Mouse (Mus musculus) liver, adult 2 months (tissue): ENCODE results near the gene Olfr70. TPM values are rescaled to one million over a fixed set of nuclear protein-coding genes. Genes with fewer than 3 reads are reported as not detected.

Source experiments
- DNase-seq: peaks from one replicate; pipeline ENCODE4 v3.0.0-alpha.2; 2011; ENCODE audit warnings: low read depth, low spot score; ENCODE audit errors: extremely low read depth
- H3K27ac ChIP-seq: fragments of 200-500 bp; replicated peaks from 2 replicates; pipeline ENCODE4 v1.5.1; 2012; ENCODE audit warnings: low read depth, mild to moderate bottlenecking, control low read depth, inconsistent platforms, low read length; ENCODE audit not compliant: insufficient read depth
- H3K27me3 ChIP-seq: fragments of 200-500 bp; 2 replicates; pipeline ENCODE4 v1.6.1; 2012; ENCODE audit warnings: mild to moderate bottlenecking, moderate library complexity, low read length, inconsistent platforms; ENCODE audit not compliant: control insufficient read depth, insufficient read depth
- H3K36me3 ChIP-seq: fragments of 200-500 bp; 2 replicates; pipeline ENCODE4 v1.6.1; 2012; ENCODE audit warnings: low read length, inconsistent platforms; ENCODE audit not compliant: control insufficient read depth, insufficient read depth
- H3K4me1 ChIP-seq: fragments of 200-500 bp; 2 replicates; pipeline ENCODE4 v1.6.1; 2011; ENCODE audit warnings: low read length; ENCODE audit not compliant: control insufficient read depth, insufficient read depth
- H3K4me3 ChIP-seq: fragments of 200-500 bp; 2 replicates; pipeline ENCODE4 v1.5.1; 2011; ENCODE audit warnings: low read depth, mild to moderate bottlenecking, control low read depth, low read length, moderate library complexity; ENCODE audit not compliant: insufficient read depth
- H3K79me2 ChIP-seq: fragments of 200-500 bp; 2 replicates; pipeline ENCODE4 v1.6.1; 2012; ENCODE audit warnings: inconsistent platforms, mild to moderate bottlenecking, low read length, moderate library complexity; ENCODE audit not compliant: control insufficient read depth, insufficient read depth
- H3K9ac ChIP-seq: fragments of 200-500 bp; 2 replicates; pipeline ENCODE4 v1.6.1; 2012; ENCODE audit warnings: low read depth, mild to moderate bottlenecking, control low read depth, inconsistent platforms, low read length
- CTCF ChIP-seq: fragments of 200-500 bp; IDR thresholded peaks from 2 replicates; pipeline ENCODE4 v1.5.1; 2011; ENCODE audit warnings: low read depth, low read length, control low read depth
- POLR2A ChIP-seq: fragments of 200-500 bp; IDR thresholded peaks from 2 replicates; pipeline ENCODE4 v1.6.1; 2011; ENCODE audit warnings: low read length, control low read depth; ENCODE audit not compliant: insufficient read depth; ENCODE audit errors: extremely low read depth
- WGBS: fragments of 180-500 bp; shearing (Covaris S2); methylation state at CpG from one replicate; pipeline ENCODE4 v1.1.7; 2018; 5-methylcytosine and 5-hydroxymethylcytosine counted together
- polyA plus RNA-seq: library from polyadenylated mRNA; depleted of rRNA; stranded (reverse); fragments of >200 nt; gene quantifications from 2 replicates; pipeline ENCODE4 v1.2.3, GENCODE M21; 2012; rRNA removed
- total RNA-seq: library from RNA; depleted of rRNA; stranded (reverse); fragments of >200 nt; gene quantifications from 2 replicates; pipeline ENCODE4 v1.2.3, GENCODE M21; 2014; rRNA removed

Gene Olfr70
- total and polyA plus RNA-seq, 2 experiments = not detected

- Histone ChIP-seq H3K79me2 (0 out of 2 replicates have a peak, but pooled peaks cover 2% of the 10 kb centered on the region), H3K4me1 (peaks cover 4% of the 10 kb centered on the region), H3K9ac (peak within 1 kb of the TSS; percentile 87), H3K27me3 (no peaks in the 10 kb centered on the region), H3K36me3 (no peaks in the 10 kb centered on the region), H3K4me3 (peak within 1 kb of the TSS; percentile 91), H3K27ac (peak within 1 kb of the TSS; percentile 97)
- WGBS = 2% methylated on average over 34 of the region's 34 CpGs
- TF ChIP-seq CTCF (no peak), POLR2A (peak; percentile 91)
- DNase-seq = peak; percentile 99
These were observed 44.1 kb downstream of the Olfr70 start, which contains the start of gene Hint2 for GRCm38 (mm10) chr4:43656339-43657109. Gene Hint2 (minus strand): TSS chr4:43656466.

- peak; percentile 75 for DNase-seq
- 3% methylated on average over 34 of the region's 34 CpGs for WGBS
- Histone ChIP-seq H3K27ac (peak overlapping the region; percentile 97), H3K79me2 (0 out of 2 replicates have a peak, but pooled peaks cover 2% of the 10 kb centered on the region), H3K36me3 (no peaks in the 10 kb centered on the region), H3K4me3 (peak overlapping the region; percentile 91), H3K4me1 (peaks cover 4% of the 10 kb centered on the region), H3K9ac (peak overlapping the region; percentile 87), H3K27me3 (no peaks in the 10 kb centered on the region)
- TF ChIP-seq CTCF = no peak
- no peak for TF ChIP-seq POLR2A
These were observed 44.8 kb downstream of the Olfr70 start for GRCm38 (mm10) chr4:43655656-43656338.

GRCm38 (mm10) chr4:43653161-43654015, 47.2 kb downstream of the Olfr70 start, which contains the start of gene Spag8:
Gene Spag8 (minus strand): TSS chr4:43653594.
- 0 out of 2 replicates have a peak, but pooled peaks cover 2% of the 10 kb centered on the region for H3K79me2 ChIP-seq
- TF ChIP-seq CTCF (no peak), POLR2A (no peak)
- no peak within 1 kb of the TSS for H3K9ac ChIP-seq
- no peak within 1 kb of the TSS for H3K27ac ChIP-seq
- peaks cover 4% of the 10 kb centered on the region for H3K4me1 ChIP-seq
- no peaks in the 10 kb centered on the region for H3K27me3 ChIP-seq
- 17% methylated on average over 24 of the region's 24 CpGs for WGBS
- H3K36me3 ChIP-seq = no peaks in the 10 kb centered on the region
- no peak within 1 kb of the TSS for H3K4me3 ChIP-seq
- DNase-seq = peak; percentile 89

- 0 out of 2 replicates have a peak, but pooled peaks cover 2% of the 10 kb centered on the region for H3K79me2 ChIP-seq
- no peak for TF ChIP-seq POLR2A
- TF ChIP-seq CTCF = no peak
- H3K27ac ChIP-seq = no peak overlapping the region
- H3K36me3 ChIP-seq = peaks cover 1% of the 10 kb centered on the region; the same call in 1 of the 2 replicates
- no peak for DNase-seq
- peaks cover 4% of the 10 kb centered on the region for H3K4me1 ChIP-seq
- no peaks in the 10 kb centered on the region for H3K27me3 ChIP-seq
- 71% methylated on average over 4 of the region's 4 CpGs for WGBS
- H3K9ac ChIP-seq = no peak overlapping the region
- H3K4me3 ChIP-seq = no peak overlapping the region
These were observed 47.9 kb downstream of the Olfr70 start for GRCm38 (mm10) chr4:43652726-43653125.

- WGBS = 92% methylated on average over 3 of the region's 3 CpGs
- peaks cover 4% of the 10 kb centered on the region for H3K4me1 ChIP-seq
- H3K27ac ChIP-seq = no peak overlapping the region
- H3K9ac ChIP-seq = no peak overlapping the region
- no peak for DNase-seq
- peaks cover 3% of the 10 kb centered on the region; the same call in 1 of the 2 replicates for H3K36me3 ChIP-seq
- H3K4me3 ChIP-seq = no peak overlapping the region
- H3K27me3 ChIP-seq = no peaks in the 10 kb centered on the region
- no peaks in the 10 kb centered on the region for H3K79me2 ChIP-seq
- TF ChIP-seq CTCF (peak; percentile 18; the same call in 1 of the 2 replicates), POLR2A (no peak)
These were observed 50.8 kb downstream of the Olfr70 start for GRCm38 (mm10) chr4:43649783-43650182.

Other genes with a start within 250 kb of the Olfr70 start
- 2.8 and 3.6 TPM in 2 replicates for gene Cd72, start 246.2 kb downstream of the Olfr70 start, total RNA-seq
- 1.3 and 4.9 TPM in 2 replicates for gene Cd72, start 246.2 kb downstream of the Olfr70 start, polyA plus RNA-seq
- not detected in 2 replicates for gene Sit1, start 217.1 kb downstream of the Olfr70 start, total RNA-seq
- gene Sit1, start 217.1 kb downstream of the Olfr70 start, polyA plus RNA-seq = 0.13 and 0.51 TPM in 2 replicates
- gene Ccdc107, start 207.9 kb downstream of the Olfr70 start, total RNA-seq = 190 and 221 TPM in 2 replicates
- gene Ccdc107, start 207.9 kb downstream of the Olfr70 start, polyA plus RNA-seq = 260 and 344 TPM in 2 replicates
- 0.74 and 0.94 TPM in 2 replicates for gene Arhgef39, start 201.1 kb downstream of the Olfr70 start, total RNA-seq
- gene Arhgef39, start 201.1 kb downstream of the Olfr70 start, polyA plus RNA-seq = 0.81 and 1.4 TPM in 2 replicates
- 0.20 and 0.28 TPM in 2 replicates for gene Car9, start 193.8 kb downstream of the Olfr70 start, total RNA-seq
- gene Car9, start 193.8 kb downstream of the Olfr70 start, polyA plus RNA-seq = 0.14 and 0.20 TPM in 2 replicates
- gene Tpm2, start 177.0 kb downstream of the Olfr70 start, total RNA-seq = 1.8 and 8.4 TPM in 2 replicates
- gene Tpm2, start 177.0 kb downstream of the Olfr70 start, polyA plus RNA-seq = 3.8 TPM in 2 replicates
- gene Creb3, start 138.5 kb downstream of the Olfr70 start, total RNA-seq = 37.8 and 41.1 TPM in 2 replicates
- gene Creb3, start 138.5 kb downstream of the Olfr70 start, polyA plus RNA-seq = 47.9 and 62.0 TPM in 2 replicates
- gene Tln1, start 138.1 kb downstream of the Olfr70 start, total RNA-seq = 39.9 and 42.8 TPM in 2 replicates
- 29.9 and 38.6 TPM in 2 replicates for gene Tln1, start 138.1 kb downstream of the Olfr70 start, polyA plus RNA-seq
- 15.9 and 18.7 TPM in 2 replicates for gene Rgp1, start 122.1 kb downstream of the Olfr70 start, total RNA-seq
- 33.2 and 44.5 TPM in 2 replicates for gene Rgp1, start 122.1 kb downstream of the Olfr70 start, polyA plus RNA-seq
- 5.1 and 5.3 TPM in 2 replicates for gene Gba2, start 121.9 kb downstream of the Olfr70 start, total RNA-seq
- 8.9 and 10.9 TPM in 2 replicates for gene Gba2, start 121.9 kb downstream of the Olfr70 start, polyA plus RNA-seq
- not detected in 2 replicates for gene Msmp, start 116.3 kb downstream of the Olfr70 start, total RNA-seq
- gene Msmp, start 116.3 kb downstream of the Olfr70 start, polyA plus RNA-seq = not detected in 2 replicates
- gene Npr2, start 68.9 kb downstream of the Olfr70 start, total RNA-seq = 22.9 and 29.2 TPM in 2 replicates
- gene Npr2, start 68.9 kb downstream of the Olfr70 start, polyA plus RNA-seq = 24.1 and 39.1 TPM in 2 replicates
- 0.47 and 0.55 TPM in 2 replicates for gene Spag8, start 47.2 kb downstream of the Olfr70 start, total RNA-seq
- gene Spag8, start 47.2 kb downstream of the Olfr70 start, polyA plus RNA-seq = 0.83 and 1.1 TPM in 2 replicates
- gene Hint2, start 44.3 kb downstream of the Olfr70 start, total RNA-seq = 202 and 236 TPM in 2 replicates
- gene Hint2, start 44.3 kb downstream of the Olfr70 start, polyA plus RNA-seq = 215 and 231 TPM in 2 replicates
- 0.46 and 0.81 TPM in 2 replicates for gene Tmem8b, start 31.8 kb downstream of the Olfr70 start, total RNA-seq
- gene Tmem8b, start 31.8 kb downstream of the Olfr70 start, polyA plus RNA-seq = 1.8 and 1.9 TPM in 2 replicates
- gene Fam221b, start 31.7 kb downstream of the Olfr70 start, total RNA-seq = not detected in 2 replicates
- gene Fam221b, start 31.7 kb downstream of the Olfr70 start, polyA plus RNA-seq = 0.02 TPM in 1 of 2 replicates, not detected in the other
- not detected in 2 replicates for gene Olfr71, start 9.4 kb upstream of the Olfr70 start, total RNA-seq
- gene Olfr71, start 9.4 kb upstream of the Olfr70 start, polyA plus RNA-seq = not detected in 2 replicates
- 0.09 and 0.13 TPM in 2 replicates for gene Hrct1, start 26.4 kb upstream of the Olfr70 start, total RNA-seq
- 0.07 and 0.21 TPM in 2 replicates for gene Hrct1, start 26.4 kb upstream of the Olfr70 start, polyA plus RNA-seq
- 0.07 and 0.18 TPM in 2 replicates for gene Spaar, start 29.2 kb upstream of the Olfr70 start, total RNA-seq
- 0.07 and 0.12 TPM in 2 replicates for gene Spaar, start 29.2 kb upstream of the Olfr70 start, polyA plus RNA-seq
- not detected in 2 replicates for gene Olfr159, start 70.2 kb upstream of the Olfr70 start, total RNA-seq
- gene Olfr159, start 70.2 kb upstream of the Olfr70 start, polyA plus RNA-seq = not detected in 2 replicates
- not detected in 2 replicates for gene Olfr156, start 123.1 kb upstream of the Olfr70 start, total RNA-seq
- not detected in 2 replicates for gene Olfr156, start 123.1 kb upstream of the Olfr70 start, polyA plus RNA-seq
- not detected in 2 replicates for gene Olfr157, start 139.4 kb upstream of the Olfr70 start, total RNA-seq
- not detected in 2 replicates for gene Olfr157, start 139.4 kb upstream of the Olfr70 start, polyA plus RNA-seq
- not detected in 2 replicates for gene Olfr155, start 150.8 kb upstream of the Olfr70 start, total RNA-seq
- gene Olfr155, start 150.8 kb upstream of the Olfr70 start, polyA plus RNA-seq = not detected in 2 replicates
- 1.9 and 2.2 TPM in 2 replicates for gene Reck, start 174.7 kb upstream of the Olfr70 start, total RNA-seq
- gene Reck, start 174.7 kb upstream of the Olfr70 start, polyA plus RNA-seq = 2.4 and 2.6 TPM in 2 replicates